Mouse (Mus musculus) forebrain, embryonic 14.5 days (tissue): ENCODE measurements around the gene Lypd6b. TPM values are rescaled to one million over a fixed set of nuclear protein-coding genes. Genes with fewer than 3 reads are reported as not detected.

ENCODE experiments used
- ATAC-seq: fragments of 200-750 bp; cut with Nextera tagmentation; 2 replicates; pipeline ENCODE4 v1.8.0; 2017; ENCODE audit warnings: mild to moderate bottlenecking, moderate library complexity
- DNase-seq: peaks from one replicate; pipeline ENCODE4 v3.0.0-alpha.2; 2015; ENCODE audit warnings: low spot score
- H3K27ac ChIP-seq: fragments of 300-500 bp; sonication (generic); 2 replicates; pipeline ENCODE4 v1.5.1; 2014; ENCODE audit warnings: low read depth, mild to moderate bottlenecking, control low read depth, low read length, moderate library complexity
- H3K27me3 ChIP-seq: fragments of 300-500 bp; sonication (generic); replicated peaks from 2 replicates; pipeline ENCODE4 v1.6.1; 2014; ENCODE audit warnings: low read length, control low read depth, mixed read lengths; ENCODE audit not compliant: control insufficient read depth, insufficient read depth
- H3K36me3 ChIP-seq: fragments of 300-500 bp; sonication (generic); 2 replicates; pipeline ENCODE4 v1.6.1; 2014; ENCODE audit warnings: low read length, control low read depth; ENCODE audit not compliant: control insufficient read depth, insufficient read depth
- H3K4me1 ChIP-seq: fragments of 300-500 bp; sonication (generic); 2 replicates; pipeline ENCODE4 v1.6.1; 2014; ENCODE audit warnings: antibody characterized with exemption, low read length, control low read depth; ENCODE audit not compliant: control insufficient read depth, insufficient read depth
- H3K4me2 ChIP-seq: fragments of 300-500 bp; sonication (generic); 2 replicates; pipeline ENCODE4 v1.6.1; 2014; ENCODE audit warnings: mild to moderate bottlenecking, control low read depth, low read length
- H3K4me3 ChIP-seq: fragments of 300-500 bp; sonication (generic); 2 replicates; pipeline ENCODE4 v1.5.1; 2014; ENCODE audit warnings: low read depth, low read length, control low read depth
- H3K9ac ChIP-seq: fragments of 300-500 bp; sonication (generic); 2 replicates; pipeline ENCODE4 v1.6.1; 2014; ENCODE audit warnings: mild to moderate bottlenecking, low read length, control low read depth, moderate library complexity
- H3K9me3 ChIP-seq: fragments of 300-500 bp; sonication (generic); replicated peaks from 2 replicates; pipeline ENCODE4 v1.6.1; 2016; ENCODE audit warnings: low read length, control low read depth, mixed read lengths; ENCODE audit not compliant: control insufficient read depth
- WGBS: fragments of 180-500 bp; shearing (Covaris S2); extraction: QIAGEN DNeasy Blood & Tissue Kit; methylation state at CpG from one replicate; pipeline ENCODE4 v1.1.7; 2014; 5-methylcytosine and 5-hydroxymethylcytosine counted together
- polyA plus RNA-seq: library from polyadenylated mRNA; unstranded; fragments of >200 nt; fragmentation: Nextera tagmentation; extraction: Ambion mirVana; gene quantifications from 2 replicates; pipeline ENCODE4 v1.2.1, GENCODE M21; 2014

Gene Lypd6b
- polyA plus RNA-seq, 1 experiment from 2014 or later: 8.7 TPM

GRCm38 (mm10) chr2:49921948-49922347 lies 134.5 kb downstream of the Lypd6b start:
- H3K9ac ChIP-seq: no peak overlapping the region
- no peak overlapping the region for H3K4me3 ChIP-seq
- no peaks in the 10 kb centered on the region for H3K27me3 ChIP-seq
- no peaks in the 10 kb centered on the region for H3K36me3 ChIP-seq
- no peaks in the 10 kb centered on the region for H3K9me3 ChIP-seq
- peaks cover 16% of the 10 kb centered on the region for H3K4me1 ChIP-seq
- H3K4me2 ChIP-seq: no peak overlapping the region
- DNase-seq (no peak), ATAC-seq (no peak)
- WGBS: 74% methylated on average over 8 of the region's 8 CpGs
- no peak overlapping the region for H3K27ac ChIP-seq

- WGBS: 43% methylated on average over 4 of the region's 4 CpGs
- H3K4me3 ChIP-seq: no peak overlapping the region
- no peak overlapping the region for H3K4me2 ChIP-seq
- peaks cover 7% of the 10 kb centered on the region for H3K4me1 ChIP-seq
- DNase-seq (no peak), ATAC-seq (no peak; the same call in 1 of the 2 replicates)
- no peaks in the 10 kb centered on the region for H3K27me3 ChIP-seq
- no peaks in the 10 kb centered on the region for H3K36me3 ChIP-seq
- no peaks in the 10 kb centered on the region for H3K9me3 ChIP-seq
- H3K27ac ChIP-seq: no peak overlapping the region
- H3K9ac ChIP-seq: no peak overlapping the region
Measured at GRCm38 (mm10) chr2:49922810-49923209, 135.3 kb downstream of the Lypd6b start.

GRCm38 (mm10) chr2:49926186-49926585 lies 138.7 kb downstream of the Lypd6b start:
- no peak overlapping the region for H3K27ac ChIP-seq
- H3K9ac ChIP-seq: no peak overlapping the region
- no peaks in the 10 kb centered on the region for H3K4me1 ChIP-seq
- no peak overlapping the region for H3K4me2 ChIP-seq
- no peaks in the 10 kb centered on the region for H3K27me3 ChIP-seq
- DNase-seq: no peak
- ATAC-seq: no peak
- WGBS: 68% methylated on average over 5 of the region's 5 CpGs
- no peaks in the 10 kb centered on the region for H3K9me3 ChIP-seq
- no peak overlapping the region for H3K4me3 ChIP-seq
- H3K36me3 ChIP-seq: no peaks in the 10 kb centered on the region

- ATAC-seq: no peak
- Histone ChIP-seq H3K4me1 (no peaks in the 10 kb centered on the region), H3K27ac (no peak overlapping the region), H3K4me3 (no peak overlapping the region), H3K36me3 (no peaks in the 10 kb centered on the region), H3K9me3 (no peaks in the 10 kb centered on the region), H3K27me3 (no peaks in the 10 kb centered on the region), H3K4me2 (no peak overlapping the region), H3K9ac (no peak overlapping the region)
- DNase-seq: no peak
- WGBS: 84% methylated on average over 1 of the region's 1 CpGs
Measured at GRCm38 (mm10) chr2:49927362-49927761, 139.9 kb downstream of the Lypd6b start.

- H3K4me2 ChIP-seq: no peak overlapping the region
- DNase-seq (no peak), ATAC-seq (no peak)
- WGBS: 84% methylated on average over 3 of the region's 3 CpGs
- H3K27ac ChIP-seq: no peak overlapping the region
- no peaks in the 10 kb centered on the region for H3K27me3 ChIP-seq
- no peaks in the 10 kb centered on the region for H3K36me3 ChIP-seq
- H3K9me3 ChIP-seq: no peaks in the 10 kb centered on the region
- H3K4me3 ChIP-seq: no peak overlapping the region
- H3K4me1 ChIP-seq: no peaks in the 10 kb centered on the region
- H3K9ac ChIP-seq: no peak overlapping the region
Measured at GRCm38 (mm10) chr2:49929931-49930330, 142.4 kb downstream of the Lypd6b start.

- DNase-seq (peak; percentile 24), ATAC-seq (no peak)
- Histone ChIP-seq H3K9ac (no peak overlapping the region), H3K27me3 (no peaks in the 10 kb centered on the region), H3K36me3 (no peaks in the 10 kb centered on the region), H3K4me3 (no peak overlapping the region), H3K4me1 (0 out of 2 replicates have a peak, but pooled peaks cover 4% of the 10 kb centered on the region), H3K4me2 (no peak overlapping the region), H3K9me3 (no peaks in the 10 kb centered on the region), H3K27ac (no peak overlapping the region)
- WGBS: 63% methylated on average over 13 of the region's 13 CpGs
Measured at GRCm38 (mm10) chr2:49937621-49938020, 150.1 kb downstream of the Lypd6b start.

GRCm38 (mm10) chr2:49938246-49938645 lies 150.8 kb downstream of the Lypd6b start:
- Histone ChIP-seq H3K9me3 (no peaks in the 10 kb centered on the region), H3K27me3 (no peaks in the 10 kb centered on the region), H3K36me3 (no peaks in the 10 kb centered on the region), H3K4me3 (no peak overlapping the region), H3K9ac (no peak overlapping the region), H3K4me2 (no peak overlapping the region), H3K27ac (no peak overlapping the region), H3K4me1 (0 out of 2 replicates have a peak, but pooled peaks cover 4% of the 10 kb centered on the region)
- ATAC-seq (no peak), DNase-seq (no peak)
- WGBS: 80% methylated on average over 8 of the region's 8 CpGs

GRCm38 (mm10) chr2:49940372-49940771 lies 152.9 kb downstream of the Lypd6b start:
- ATAC-seq: no peak; the same call in 1 of the 2 replicates
- no peaks in the 10 kb centered on the region for H3K9me3 ChIP-seq
- H3K27me3 ChIP-seq: no peaks in the 10 kb centered on the region
- no peak overlapping the region for H3K27ac ChIP-seq
- H3K4me1 ChIP-seq: 0 out of 2 replicates have a peak, but pooled peaks cover 4% of the 10 kb centered on the region
- no peak overlapping the region for H3K4me2 ChIP-seq
- 78% methylated on average over 6 of the region's 6 CpGs for WGBS
- H3K4me3 ChIP-seq: no peak overlapping the region
- no peak overlapping the region for H3K9ac ChIP-seq
- no peaks in the 10 kb centered on the region for H3K36me3 ChIP-seq
- DNase-seq: peak; percentile 53

GRCm38 (mm10) chr2:49942100-49942499 lies 154.6 kb downstream of the Lypd6b start:
- H3K4me2 ChIP-seq: no peak overlapping the region
- H3K9ac ChIP-seq: no peak overlapping the region
- no peaks in the 10 kb centered on the region for H3K27me3 ChIP-seq
- H3K4me1 ChIP-seq: 0 out of 2 replicates have a peak, but pooled peaks cover 4% of the 10 kb centered on the region
- WGBS: 75% methylated on average over 5 of the region's 5 CpGs
- H3K4me3 ChIP-seq: no peak overlapping the region
- H3K36me3 ChIP-seq: no peaks in the 10 kb centered on the region
- no peak for DNase-seq
- no peak for ATAC-seq
- H3K27ac ChIP-seq: no peak overlapping the region
- no peaks in the 10 kb centered on the region for H3K9me3 ChIP-seq
